Mouse (Mus musculus): ENCODE measurements at regions not wholly inside any gene's neighbourhood (a gene's known extent, or its start where the extent isn't known, plus 50 kb on each side); places are given as distances from the start of the nearest gene placed in this dataset.

- no peak for TF ChIP-seq CTCF (IDR thresholded peaks at IDR 0.05; ENCODE audit: extremely low read depth, insufficient read depth, low read length)
- no peak for TF ChIP-seq POLR2A (IDR thresholded peaks at IDR 0.05; ENCODE audit: extremely low read depth, insufficient read depth, low read length)
Measured at GRCm38 (mm10) chr14:76628182-76628892, 71.6 kb upstream of the Serp2 start.
